Mouse (Mus musculus) forebrain, embryonic 13.5 days (tissue): ENCODE data around the gene Ddx11. TPM values are rescaled to one million over a fixed set of nuclear protein-coding genes. Genes with fewer than 3 reads are reported as not detected.

Experiments used
- polyA plus RNA-seq: library from polyadenylated mRNA; unstranded; fragments of >200 nt; fragmentation: Nextera tagmentation; extraction: Ambion mirVana; gene quantifications from 2 replicates; pipeline ENCODE4 v1.2.1, GENCODE M21; 2015

Ddx11 gene
- polyA plus RNA-seq, 1 experiment from 2014 or later, result 16.2 TPM

Other genes with a start within 250 kb of the Ddx11 start
- 56.9 and 58.4 TPM in 2 replicates for gene Ralbp1, start 237.7 kb upstream of the Ddx11 start, polyA plus RNA-seq
- gene Twsg1, start 172.3 kb upstream of the Ddx11 start, polyA plus RNA-seq, result 75.2 and 84.1 TPM in 2 replicates
- 77.4 and 80.8 TPM in 2 replicates for gene Ankrd12, start 46.4 kb upstream of the Ddx11 start, polyA plus RNA-seq
- 354 and 358 TPM in 2 replicates for gene Ndufv2, start 22.0 kb upstream of the Ddx11 start, polyA plus RNA-seq
- gene Washc1, start 12.0 kb upstream of the Ddx11 start, polyA plus RNA-seq, result 36.8 and 37.4 TPM in 2 replicates